Mouse (Mus musculus): ENCODE data around the gene Ptgr1. TPM values are rescaled to one million over a fixed set of nuclear protein-coding genes. Genes with fewer than 3 reads are reported as not detected.

Ptgr1 gene
- polyA plus RNA-seq (2014; fragmentation: Nextera tagmentation; extraction: Ambion mirVana): 2.7 and 4.4 TPM in 2 replicates

DNA sequence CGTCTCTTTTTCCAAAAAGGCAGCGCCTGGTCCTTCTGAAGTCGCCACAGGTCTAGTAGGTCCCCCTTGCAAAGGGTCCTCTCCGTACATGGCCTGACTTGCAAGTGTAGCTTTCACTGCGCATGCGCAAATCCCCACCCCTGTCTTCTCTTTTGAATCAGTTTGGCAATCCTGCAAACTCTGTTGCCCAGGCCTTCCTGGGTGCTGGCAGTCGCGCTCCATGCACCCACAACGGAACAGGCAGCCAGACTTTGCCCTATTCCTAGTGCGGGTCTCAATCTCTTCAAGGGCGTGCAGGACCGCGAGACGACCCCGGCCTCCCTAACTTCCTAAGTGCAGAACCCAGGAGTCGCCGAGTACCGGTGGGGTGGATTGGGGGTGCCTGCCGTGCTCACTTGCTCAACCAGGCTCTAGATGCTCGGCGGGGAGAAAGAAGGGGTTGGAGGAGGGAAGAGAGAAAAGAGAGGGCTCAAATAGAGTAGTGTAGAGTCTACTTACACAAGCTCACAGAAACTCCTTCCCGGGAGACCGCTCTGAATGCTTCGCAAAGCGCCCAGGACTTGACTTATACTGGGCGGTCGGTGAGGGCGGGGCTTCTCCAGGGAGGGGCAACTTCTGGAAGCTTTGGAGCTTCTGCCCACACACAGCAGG lies at the start of gene Ptgr1:
Gene Ptgr1 (minus strand): TSS at position 580 of the 651 bp plus-strand sequence.
- DNase-seq (peak; percentile 88), ATAC-seq (ENCODE audit: low FRiP score, low TSS enrichment) (peak; percentile 47)
- WGBS: 2% methylated on average over 28 of the region's 28 CpGs
- no peaks in the 10 kb centered on the region for H3K36me3 ChIP-seq (ENCODE audit: control insufficient read depth, insufficient read depth, low read length)
- peak within 1 kb of the TSS; percentile 52; the same call in 1 of the 2 replicates for H3K9ac ChIP-seq (replicated peaks; ENCODE audit: low read length)
- H3K4me2 ChIP-seq (ENCODE audit: low read length): peak within 1 kb of the TSS; percentile 82
- no peak within 1 kb of the TSS for H3K27ac ChIP-seq (replicated peaks; ENCODE audit: low read depth, low read length)
- H3K4me3 ChIP-seq (replicated peaks; ENCODE audit: low read depth, low read length): peak within 1 kb of the TSS; percentile 46
- peaks cover 4% of the 10 kb centered on the region; the same call in 1 of the 2 replicates for H3K4me1 ChIP-seq (ENCODE audit: control insufficient read depth, insufficient read depth, low read length)
- no peaks in the 10 kb centered on the region for H3K9me3 ChIP-seq (ENCODE audit: control insufficient read depth, low read length)
- H3K27me3 ChIP-seq (ENCODE audit: control insufficient read depth, insufficient read depth, low read length): no peaks in the 10 kb centered on the region

DNA sequence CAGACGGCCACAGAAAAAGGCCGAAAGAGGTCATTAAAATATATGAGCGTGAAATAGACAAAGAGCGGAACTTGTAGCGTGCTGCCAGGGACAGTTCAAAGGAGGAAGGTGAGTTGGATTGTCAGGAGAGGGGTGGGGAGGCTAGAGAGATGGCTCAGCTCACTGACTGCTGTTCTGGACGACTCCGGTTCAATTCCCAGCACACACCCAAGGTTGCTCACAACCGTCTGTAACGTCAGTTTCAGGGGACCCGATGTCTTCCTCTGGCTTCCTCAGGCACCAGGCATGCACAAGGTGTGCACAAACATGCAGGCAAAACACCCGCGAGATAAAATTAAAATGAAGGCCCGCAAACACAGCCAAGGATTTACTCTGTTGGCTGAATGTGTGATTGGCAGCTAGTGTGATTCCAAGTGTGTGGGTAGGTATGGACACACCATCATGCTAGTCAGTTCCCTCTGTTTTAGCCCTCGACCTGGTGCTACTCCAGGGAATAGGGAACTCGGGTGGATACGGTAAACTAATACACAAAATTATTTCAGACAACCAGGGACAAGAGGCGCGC lies 48.9 kb upstream of the Ptgr1 start:
- Histone ChIP-seq H3K27ac (replicated peaks; ENCODE audit: low read depth, low read length) (peak overlapping the region; percentile 96), H3K4me3 (replicated peaks; ENCODE audit: low read depth, low read length) (peak overlapping the region; percentile 80), H3K4me1 (ENCODE audit: control insufficient read depth, insufficient read depth, low read length) (0 out of 2 replicates have a peak, but pooled peaks cover 3% of the 10 kb centered on the region), H3K4me2 (ENCODE audit: low read length) (peak overlapping the region; percentile 60), H3K9ac (replicated peaks; ENCODE audit: low read length) (peak overlapping the region; percentile 96), H3K27me3 (ENCODE audit: control insufficient read depth, insufficient read depth, low read length) (no peaks in the 10 kb centered on the region), H3K36me3 (ENCODE audit: control insufficient read depth, insufficient read depth, low read length) (peaks cover 11% of the 10 kb centered on the region), H3K9me3 (ENCODE audit: control insufficient read depth, low read length) (no peaks in the 10 kb centered on the region)
- DNase-seq: no peak
- WGBS: 55% methylated on average over 18 of the region's 18 CpGs
- ATAC-seq (ENCODE audit: low FRiP score, low TSS enrichment): peak; percentile 41

DNA sequence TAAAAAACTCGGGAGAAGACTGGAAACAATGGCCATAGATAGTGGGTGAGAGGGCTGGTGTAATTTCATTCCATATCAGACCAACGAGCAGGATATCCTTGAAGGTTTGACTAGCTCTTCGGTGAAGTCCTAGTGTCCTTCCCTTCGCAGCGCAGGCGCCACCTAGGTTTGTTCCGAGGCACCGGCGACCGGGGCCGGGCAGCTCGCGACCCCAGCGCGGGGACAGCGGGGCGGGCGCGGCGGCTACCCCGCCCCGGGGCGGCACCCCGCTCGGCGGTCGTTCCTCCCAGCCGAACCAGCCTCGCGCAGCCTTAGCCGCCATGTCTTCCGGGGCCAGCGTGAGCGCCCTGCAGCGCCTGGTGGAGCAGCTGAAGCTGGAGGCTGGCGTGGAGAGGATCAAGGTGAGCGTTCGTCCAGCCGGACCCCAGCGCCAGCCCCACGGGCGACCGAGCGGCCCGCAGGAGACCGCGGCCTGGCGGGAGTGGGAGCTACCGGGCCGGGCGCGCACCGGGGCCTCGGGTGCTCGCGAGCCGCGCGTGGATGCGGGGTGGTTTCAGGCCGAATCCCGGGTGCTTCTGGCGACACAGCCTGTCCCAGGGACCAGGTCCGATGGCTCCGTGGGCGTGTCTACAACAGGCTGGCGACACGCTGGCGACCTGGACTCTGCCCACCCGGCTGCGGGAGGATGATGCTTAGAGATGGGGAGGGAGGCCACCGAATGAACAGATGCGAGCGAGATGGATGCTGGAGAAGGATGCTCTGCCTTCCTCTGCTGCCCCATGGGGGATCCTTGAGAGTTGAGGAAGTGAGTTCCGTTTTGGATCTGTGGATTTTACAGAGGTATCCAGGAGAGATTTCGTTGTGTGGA lies 48.2 kb upstream of the Ptgr1 start, which contains the start of gene Gng10:
Gene Gng10 (plus strand): TSS at position 171 of the 868 bp plus-strand sequence.
- H3K4me3 ChIP-seq (replicated peaks; ENCODE audit: low read depth, low read length): peak within 1 kb of the TSS; percentile 80
- H3K4me1 ChIP-seq (ENCODE audit: control insufficient read depth, insufficient read depth, low read length): 0 out of 2 replicates have a peak, but pooled peaks cover 3% of the 10 kb centered on the region
- H3K27me3 ChIP-seq (ENCODE audit: control insufficient read depth, insufficient read depth, low read length): no peaks in the 10 kb centered on the region
- ATAC-seq (ENCODE audit: low FRiP score, low TSS enrichment) (peak; percentile 87), DNase-seq (peak; percentile 79)
- no peaks in the 10 kb centered on the region for H3K9me3 ChIP-seq (ENCODE audit: control insufficient read depth, low read length)
- 7% methylated on average over 76 of the region's 76 CpGs for WGBS
- H3K9ac ChIP-seq (replicated peaks; ENCODE audit: low read length): peak within 1 kb of the TSS; percentile 96
- H3K36me3 ChIP-seq (ENCODE audit: control insufficient read depth, insufficient read depth, low read length): peaks cover 8% of the 10 kb centered on the region
- H3K27ac ChIP-seq (replicated peaks; ENCODE audit: low read depth, low read length): peak within 1 kb of the TSS; percentile 96
- peak within 1 kb of the TSS; percentile 60 for H3K4me2 ChIP-seq (ENCODE audit: low read length)

DNA sequence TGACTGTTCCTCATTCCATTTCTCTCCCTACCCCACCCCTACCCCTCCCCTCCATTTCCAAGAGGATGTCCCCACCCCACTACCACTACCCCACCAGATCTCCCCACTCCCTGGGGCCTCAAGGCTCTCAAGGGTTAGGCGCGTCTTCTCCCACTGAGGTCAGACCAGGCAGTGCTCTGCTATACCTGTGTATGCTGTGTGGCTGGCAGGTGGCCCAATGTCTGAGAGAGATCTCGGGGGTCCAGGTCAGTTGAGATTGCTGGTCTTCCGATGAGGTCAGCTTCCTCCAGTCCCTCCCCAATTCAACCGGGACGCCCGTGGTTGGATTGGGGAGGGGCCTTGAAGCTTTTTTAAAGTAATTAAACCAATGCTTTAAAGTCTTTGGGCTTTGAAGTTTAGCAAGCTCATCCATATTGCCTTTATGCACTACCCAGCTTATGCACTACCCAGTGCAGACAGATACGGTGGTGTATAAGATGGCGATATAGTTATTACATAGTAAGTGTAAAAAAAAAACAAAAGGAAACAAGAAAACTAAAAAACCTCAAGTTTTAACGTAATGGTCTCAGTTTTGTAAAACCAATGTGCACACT lies 47.5 kb upstream of the Ptgr1 start:
- DNase-seq (no peak), ATAC-seq (ENCODE audit: low FRiP score, low TSS enrichment) (peak; percentile 28; the same call in 1 of the 2 replicates)
- Histone ChIP-seq H3K9me3 (ENCODE audit: control insufficient read depth, low read length) (no peaks in the 10 kb centered on the region), H3K36me3 (ENCODE audit: control insufficient read depth, insufficient read depth, low read length) (0 out of 2 replicates have a peak, but pooled peaks cover 1% of the 10 kb centered on the region), H3K27me3 (ENCODE audit: control insufficient read depth, insufficient read depth, low read length) (no peaks in the 10 kb centered on the region), H3K4me2 (ENCODE audit: low read length) (peak overlapping the region; percentile 60), H3K9ac (replicated peaks; ENCODE audit: low read length) (peak overlapping the region; percentile 96), H3K27ac (replicated peaks; ENCODE audit: low read depth, low read length) (peak overlapping the region; percentile 96; the same call in 1 of the 2 replicates), H3K4me3 (replicated peaks; ENCODE audit: low read depth, low read length) (peak overlapping the region; percentile 80), H3K4me1 (ENCODE audit: control insufficient read depth, insufficient read depth, low read length) (0 out of 2 replicates have a peak, but pooled peaks cover 3% of the 10 kb centered on the region)
- WGBS: 79% methylated on average over 10 of the region's 10 CpGs

DNA sequence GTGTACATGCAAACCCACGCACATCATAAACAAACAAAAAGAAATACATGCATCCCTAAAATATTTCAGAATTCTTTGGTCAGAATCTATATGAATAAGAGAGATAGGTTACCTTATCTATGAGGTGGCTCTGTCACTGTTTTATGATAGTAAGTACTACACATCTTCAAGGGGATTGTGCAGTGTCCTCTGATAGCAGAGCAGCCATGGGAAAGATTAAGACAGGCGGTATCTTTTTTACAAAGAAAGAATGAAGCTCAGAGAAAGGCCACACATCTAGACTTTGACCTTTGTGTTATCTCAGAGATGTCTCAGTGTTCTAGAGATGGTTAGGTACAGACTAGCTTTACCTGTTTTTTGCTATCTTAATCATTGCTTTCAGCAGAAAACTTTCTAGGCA lies 30.0 kb upstream of the Ptgr1 start:
- H3K27ac ChIP-seq (replicated peaks; ENCODE audit: low read depth, low read length): no peak overlapping the region
- H3K4me3 ChIP-seq (replicated peaks; ENCODE audit: low read depth, low read length): no peak overlapping the region
- ATAC-seq (ENCODE audit: low FRiP score, low TSS enrichment): no peak
- H3K27me3 ChIP-seq (ENCODE audit: control insufficient read depth, insufficient read depth, low read length): no peaks in the 10 kb centered on the region
- 87% methylated on average over 2 of the region's 2 CpGs for WGBS
- H3K4me2 ChIP-seq (ENCODE audit: low read length): no peak overlapping the region
- peaks cover 25% of the 10 kb centered on the region for H3K36me3 ChIP-seq (ENCODE audit: control insufficient read depth, insufficient read depth, low read length)
- H3K9me3 ChIP-seq (ENCODE audit: control insufficient read depth, low read length): no peaks in the 10 kb centered on the region
- no peak for DNase-seq
- H3K4me1 ChIP-seq (ENCODE audit: control insufficient read depth, insufficient read depth, low read length): no peaks in the 10 kb centered on the region
- no peak overlapping the region for H3K9ac ChIP-seq (replicated peaks; ENCODE audit: low read length)

DNA sequence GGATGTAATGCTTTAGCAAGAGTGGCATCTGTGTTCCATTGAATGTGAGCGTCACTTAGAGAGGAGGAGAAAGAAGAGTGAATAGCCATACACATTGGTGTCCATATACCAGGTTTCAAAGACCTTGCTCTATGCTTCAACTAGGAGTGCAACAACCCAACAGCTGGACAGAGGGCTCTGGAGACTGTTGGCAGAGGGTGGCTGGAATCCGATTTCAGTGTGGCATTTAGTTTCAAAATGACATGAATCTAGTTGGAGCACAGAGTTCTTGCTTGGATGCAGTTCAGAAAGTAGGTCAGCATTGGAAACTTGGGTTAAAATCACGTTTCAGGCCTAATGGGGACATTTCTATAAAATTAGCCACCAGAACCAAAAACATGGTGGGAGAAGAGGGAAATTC lies 28.3 kb upstream of the Ptgr1 start:
- Histone ChIP-seq H3K9ac (replicated peaks; ENCODE audit: low read length) (no peak overlapping the region), H3K4me1 (ENCODE audit: control insufficient read depth, insufficient read depth, low read length) (no peaks in the 10 kb centered on the region), H3K36me3 (ENCODE audit: control insufficient read depth, insufficient read depth, low read length) (peaks cover 11% of the 10 kb centered on the region), H3K9me3 (ENCODE audit: control insufficient read depth, low read length) (no peaks in the 10 kb centered on the region), H3K27me3 (ENCODE audit: control insufficient read depth, insufficient read depth, low read length) (no peaks in the 10 kb centered on the region), H3K4me3 (replicated peaks; ENCODE audit: low read depth, low read length) (no peak overlapping the region), H3K27ac (replicated peaks; ENCODE audit: low read depth, low read length) (no peak overlapping the region), H3K4me2 (ENCODE audit: low read length) (no peak overlapping the region)
- ATAC-seq (ENCODE audit: low FRiP score, low TSS enrichment) (no peak), DNase-seq (no peak)
- 91% methylated on average over 3 of the region's 3 CpGs for WGBS

DNA sequence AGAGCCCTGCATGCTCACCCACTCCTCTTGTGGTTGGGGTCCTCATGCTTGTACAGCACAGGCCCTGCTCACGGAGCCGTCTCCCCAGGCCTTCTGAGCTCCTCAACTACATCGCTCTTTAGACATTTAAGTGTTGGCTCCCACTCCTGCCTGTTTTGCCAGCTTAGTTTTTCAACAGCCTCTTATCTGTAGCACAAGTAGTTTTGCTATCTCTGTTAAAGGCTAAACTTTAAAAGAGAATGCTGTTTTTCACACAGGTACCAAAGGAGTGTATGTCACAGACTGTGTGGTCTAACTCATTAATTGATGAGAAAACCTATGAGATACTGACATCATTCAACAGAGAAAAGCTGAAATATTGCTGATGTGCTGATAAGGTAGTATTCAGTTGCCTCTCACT lies 24.5 kb upstream of the Ptgr1 start:
- Histone ChIP-seq H3K4me2 (ENCODE audit: low read length) (no peak overlapping the region), H3K4me1 (ENCODE audit: control insufficient read depth, insufficient read depth, low read length) (no peaks in the 10 kb centered on the region), H3K27me3 (ENCODE audit: control insufficient read depth, insufficient read depth, low read length) (no peaks in the 10 kb centered on the region), H3K9me3 (ENCODE audit: control insufficient read depth, low read length) (no peaks in the 10 kb centered on the region), H3K27ac (replicated peaks; ENCODE audit: low read depth, low read length) (no peak overlapping the region), H3K4me3 (replicated peaks; ENCODE audit: low read depth, low read length) (no peak overlapping the region), H3K36me3 (ENCODE audit: control insufficient read depth, insufficient read depth, low read length) (no peaks in the 10 kb centered on the region), H3K9ac (replicated peaks; ENCODE audit: low read length) (no peak overlapping the region)
- 88% methylated on average over 3 of the region's 3 CpGs for WGBS
- no peak for DNase-seq
- no peak for ATAC-seq (ENCODE audit: low FRiP score, low TSS enrichment)

DNA sequence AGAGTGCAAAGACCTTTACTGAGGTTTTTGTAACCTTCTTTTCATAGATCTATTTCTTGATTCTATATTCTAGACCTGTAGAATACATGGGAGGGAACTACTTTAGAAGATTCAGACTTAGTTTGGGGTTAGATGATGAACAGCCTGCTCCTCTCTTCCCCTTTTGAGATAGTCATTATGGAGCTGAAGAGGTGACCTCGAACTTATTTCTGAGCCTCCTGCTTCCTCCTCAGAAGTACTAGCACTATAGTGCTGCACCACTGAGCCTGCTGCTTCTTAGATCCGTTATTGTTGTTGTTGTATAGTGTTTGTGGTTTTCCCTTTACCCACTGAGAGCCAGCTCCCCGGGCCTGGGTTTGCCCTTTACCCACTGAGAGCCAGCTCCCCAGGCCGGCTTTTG lies 22.8 kb upstream of the Ptgr1 start:
- ATAC-seq (ENCODE audit: low FRiP score, low TSS enrichment) (no peak), DNase-seq (no peak)
- Histone ChIP-seq H3K9ac (replicated peaks; ENCODE audit: low read length) (no peak overlapping the region), H3K4me3 (replicated peaks; ENCODE audit: low read depth, low read length) (no peak overlapping the region), H3K4me2 (ENCODE audit: low read length) (no peak overlapping the region), H3K36me3 (ENCODE audit: control insufficient read depth, insufficient read depth, low read length) (no peaks in the 10 kb centered on the region), H3K9me3 (ENCODE audit: control insufficient read depth, low read length) (no peaks in the 10 kb centered on the region), H3K27me3 (ENCODE audit: control insufficient read depth, insufficient read depth, low read length) (no peaks in the 10 kb centered on the region), H3K27ac (replicated peaks; ENCODE audit: low read depth, low read length) (no peak overlapping the region), H3K4me1 (ENCODE audit: control insufficient read depth, insufficient read depth, low read length) (peaks cover 5% of the 10 kb centered on the region)
- 78% methylated on average over 4 of the region's 4 CpGs for WGBS

Data from midbrain, embryonic 14.5 days (tissue).